Mouse (Mus musculus): ENCODE measurements at regions not wholly inside any gene's neighbourhood (a gene's known extent, or its start where the extent isn't known, plus 50 kb on each side); places are given as distances from the start of the nearest gene placed in this dataset.

GRCm38 (mm10) chr4:106169466-106169865, 146.5 kb upstream of the Usp24 start:
- H3K27ac ChIP-seq (ENCODE audit: control insufficient read depth, low read depth, low read length), result no peak overlapping the region
- H3K9me3 ChIP-seq (replicated peaks; ENCODE audit: insufficient read depth, low read length), result no peaks in the 10 kb centered on the region
- DNase-seq (ENCODE audit: low read depth, low spot score), result no peak
- H3K27me3 ChIP-seq (ENCODE audit: control insufficient read depth in 1 of 2, insufficient read depth in 2 of 2, low read length in 2 of 2), result no peaks in the 10 kb centered on the region
- TF ChIP-seq ELF1 (IDR thresholded peaks at IDR 0.05; ENCODE audit: low read depth, low read length), result no peak
- TF ChIP-seq TCF12 (IDR thresholded peaks at IDR 0.05; ENCODE audit: low read depth, low read length), result no peak
- TF ChIP-seq RCOR1 (IDR thresholded peaks at IDR 0.05; ENCODE audit: low read depth, low read length), result no peak
- no peak for TF ChIP-seq SMC3 (IDR thresholded peaks at IDR 0.05; ENCODE audit: low read depth, low read length)
- no peak for TF ChIP-seq NELFE (IDR thresholded peaks at IDR 0.05; ENCODE audit: low read depth, low read length)
- TF ChIP-seq ZNF384 (IDR thresholded peaks at IDR 0.05; ENCODE audit: low read depth, low read length), result no peak
- TF ChIP-seq ZMIZ1 (IDR thresholded peaks at IDR 0.05; ENCODE audit: low read depth, low read length), result no peak
- no peak for TF ChIP-seq E2F4 (IDR thresholded peaks at IDR 0.05; ENCODE audit: borderline replicate concordance, low read depth, low read length)
- TF ChIP-seq MYB (IDR thresholded peaks at IDR 0.05; ENCODE audit: low read depth, low read length), result no peak
- TF ChIP-seq ETS1 (IDR thresholded peaks at IDR 0.05; ENCODE audit: low read depth, low read length), result no peak
- TF ChIP-seq HCFC1 (IDR thresholded peaks at IDR 0.05; ENCODE audit: low read depth, low read length), result no peak
- no peak for TF ChIP-seq TAL1 (IDR thresholded peaks at IDR 0.05; ENCODE audit: low read length)
- no peak for TF ChIP-seq KAT2A (conservative IDR thresholded peaks at IDR 0.05; ENCODE audit: low read depth, low read length)
- no peak overlapping the region for H3K4me3 ChIP-seq (ENCODE audit: control insufficient read depth in 1 of 2, insufficient read depth in 1 of 2, low read depth in 2 of 2, low read length in 2 of 2)
- no peaks in the 10 kb centered on the region for H3K36me3 ChIP-seq (ENCODE audit: control insufficient read depth in 1 of 2, insufficient read depth in 2 of 2, low read length in 2 of 2)
- H3K79me2 ChIP-seq (ENCODE audit: control insufficient read depth, insufficient read depth, low read length, poor library complexity), result no peaks in the 10 kb centered on the region
- H3K9ac ChIP-seq (ENCODE audit: control insufficient read depth, low read depth, low read length, poor library complexity, severe bottlenecking), result no peak overlapping the region
- no peaks in the 10 kb centered on the region for H3K4me1 ChIP-seq (ENCODE audit: control insufficient read depth in 1 of 2, insufficient read depth in 2 of 2, low read length in 2 of 2)

DNA sequence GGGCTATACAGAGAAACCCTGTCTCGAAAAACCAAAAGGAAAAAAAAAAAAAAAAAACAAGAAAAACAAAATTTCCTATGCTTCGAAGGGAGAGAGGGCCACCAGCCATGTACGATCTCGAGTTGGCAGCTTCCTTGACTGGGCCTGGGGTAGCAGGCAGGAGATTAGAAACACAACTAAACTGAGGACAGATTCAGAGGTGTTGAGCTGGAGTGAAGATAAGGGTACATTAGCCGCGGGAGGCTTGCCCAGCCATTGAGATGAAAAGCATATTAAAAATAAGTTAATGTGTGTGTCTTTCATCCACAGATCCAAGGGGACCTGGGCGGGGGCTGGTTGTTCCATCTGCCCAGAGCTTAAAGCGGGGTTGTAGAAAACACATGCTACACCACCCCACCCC, 145.3 kb upstream of the Usp24 start:
- no peaks in the 10 kb centered on the region for H3K36me3 ChIP-seq (ENCODE audit: control insufficient read depth in 1 of 2, insufficient read depth in 2 of 2, low read length in 2 of 2)
- no peaks in the 10 kb centered on the region for H3K79me2 ChIP-seq (ENCODE audit: control insufficient read depth, insufficient read depth, low read length, poor library complexity)
- H3K9me3 ChIP-seq (replicated peaks; ENCODE audit: insufficient read depth, low read length), result no peaks in the 10 kb centered on the region
- no peaks in the 10 kb centered on the region for H3K4me1 ChIP-seq (ENCODE audit: control insufficient read depth in 1 of 2, insufficient read depth in 2 of 2, low read length in 2 of 2)
- H3K27ac ChIP-seq (ENCODE audit: control insufficient read depth, low read depth, low read length), result no peak overlapping the region
- TF ChIP-seq TAL1 (IDR thresholded peaks at IDR 0.05; ENCODE audit: low read length), result no peak
- no peak for TF ChIP-seq ZNF384 (IDR thresholded peaks at IDR 0.05; ENCODE audit: low read depth, low read length)
- TF ChIP-seq ELF1 (IDR thresholded peaks at IDR 0.05; ENCODE audit: low read depth, low read length), result no peak
- TF ChIP-seq USF1 (IDR thresholded peaks at IDR 0.05; ENCODE audit: low read depth, low read length), result no peak
- TF ChIP-seq MAZ (IDR thresholded peaks at IDR 0.05; ENCODE audit: low read depth, low read length), result no peak
- no peak for TF ChIP-seq E2F4 (IDR thresholded peaks at IDR 0.05; ENCODE audit: borderline replicate concordance, low read depth, low read length)
- no peak for TF ChIP-seq MYB (IDR thresholded peaks at IDR 0.05; ENCODE audit: low read depth, low read length)
- TF ChIP-seq EP300 (IDR thresholded peaks at IDR 0.05; ENCODE audit: low read depth in 1 of 2, low read length in 2 of 2), result no peak
- no peak for TF ChIP-seq NRF1 (IDR thresholded peaks at IDR 0.05; ENCODE audit: insufficient read depth, low read depth, low read length, poor library complexity, severe bottlenecking)
- TF ChIP-seq MAFK (IDR thresholded peaks at IDR 0.05; ENCODE audit: borderline replicate concordance, low read depth, low read length), result no peak
- no peak overlapping the region for H3K4me3 ChIP-seq (ENCODE audit: control insufficient read depth in 1 of 2, insufficient read depth in 1 of 2, low read depth in 2 of 2, low read length in 2 of 2)
- no peak for DNase-seq (ENCODE audit: low read depth, low spot score)
- H3K9ac ChIP-seq (ENCODE audit: control insufficient read depth, low read depth, low read length, poor library complexity, severe bottlenecking), result no peak overlapping the region
- H3K27me3 ChIP-seq (ENCODE audit: control insufficient read depth in 1 of 2, insufficient read depth in 2 of 2, low read length in 2 of 2), result no peaks in the 10 kb centered on the region
